Mouse (Mus musculus) stomach, postnatal 0 days (tissue): ENCODE data around the gene Il4ra.

ENCODE experiments used
- CTCF ChIP-seq: IDR thresholded peaks from 2 replicates; pipeline ENCODE4 v1.5.1; 2016; ENCODE audit warnings: antibody characterized with exemption, low read depth, mild to moderate bottlenecking, moderate library complexity
- EP300 ChIP-seq: optimal IDR thresholded peaks from 2 replicates; pipeline ENCODE3; 2016; ENCODE audit warnings: antibody characterized with exemption

GRCm38 (mm10) chr7:125553653-125554428 is 1.9 kb downstream of the Il4ra start:
- TF ChIP-seq CTCF: no peak
- no peak for TF ChIP-seq EP300
